Mouse (Mus musculus) retina, postnatal 7 days (tissue): ENCODE measurements around the gene Olfr733.

Experiments used
- DNase-seq: peaks from one replicate; pipeline ENCODE4 v3.0.0-alpha.2; 2012; ENCODE audit warnings: low read depth, low spot score

Gene Olfr733

GRCm38 (mm10) chr14:50301422-50301821, at the start of gene Olfr733:
Gene Olfr733, minus strand, starts transcription at chr14:50301522.
- no peak for DNase-seq

GRCm38 (mm10) chr14:50348796-50349195, 47.5 kb upstream of the Olfr733 start, which contains the start of gene Olfr735:
Gene Olfr735, minus strand, starts transcription at chr14:50348872.
- DNase-seq, result no peak

- no peak for DNase-seq
Observed at GRCm38 (mm10) chr14:50326661-50327060, 25.3 kb upstream of the Olfr733 start, which contains the start of gene Olfr734. Gene Olfr734, minus strand, starts transcription at chr14:50326761.

- no peak for DNase-seq
Observed at GRCm38 (mm10) chr14:50284106-50284505, 17.2 kb downstream of the Olfr733 start, which contains the start of gene Olfr732. Gene Olfr732, minus strand, starts transcription at chr14:50284206.
